Mouse (Mus musculus): ENCODE measurements around the gene Cdh10. TPM values are rescaled to one million over a fixed set of nuclear protein-coding genes. Genes with fewer than 3 reads are reported as not detected.

Gene Cdh10
- total and polyA plus RNA-seq, 3 experiments: 0.04 to 0.17 TPM; not detected in 1

- DNase-seq: no peak
Measured at GRCm38 (mm10) chr15:18975041-18975440, 156.3 kb downstream of the Cdh10 start.

GRCm38 (mm10) chr15:18984891-18985290, 166.1 kb downstream of the Cdh10 start:
- DNase-seq: no peak

GRCm38 (mm10) chr15:18987671-18988070, 168.9 kb downstream of the Cdh10 start:
- DNase-seq: no peak

- DNase-seq: no peak
Measured at GRCm38 (mm10) chr15:18993512-18993911, 174.8 kb downstream of the Cdh10 start.

- DNase-seq: no peak
Measured at GRCm38 (mm10) chr15:18994294-18994693, 175.5 kb downstream of the Cdh10 start.

- DNase-seq: no peak
Measured at GRCm38 (mm10) chr15:19010829-19011228, 192.1 kb downstream of the Cdh10 start.

GRCm38 (mm10) chr15:19032983-19033382, 214.2 kb downstream of the Cdh10 start:
- no peak for DNase-seq

GRCm38 (mm10) chr15:19040077-19040476, 221.3 kb downstream of the Cdh10 start:
- DNase-seq: no peak
